Mouse (Mus musculus) thymus, adult 2 months (tissue): ENCODE results near the gene Gm10642.

ENCODE experiments used
- CTCF ChIP-seq: fragments of 200-500 bp; IDR thresholded peaks from 2 replicates; pipeline ENCODE4 v1.5.1; 2012; ENCODE audit warnings: mild to moderate bottlenecking, control low read depth, low read length, moderate library complexity, borderline replicate concordance; ENCODE audit not compliant: control insufficient read depth, poor library complexity, insufficient read depth; ENCODE audit errors: extremely low read depth
- POLR2A ChIP-seq: fragments of 200-500 bp; IDR thresholded peaks from 2 replicates; pipeline ENCODE4 v1.6.1; 2012; ENCODE audit warnings: mild to moderate bottlenecking, low read length, control low read depth, moderate library complexity; ENCODE audit not compliant: control insufficient read depth, poor library complexity, insufficient read depth; ENCODE audit errors: extremely low read depth

DNA sequence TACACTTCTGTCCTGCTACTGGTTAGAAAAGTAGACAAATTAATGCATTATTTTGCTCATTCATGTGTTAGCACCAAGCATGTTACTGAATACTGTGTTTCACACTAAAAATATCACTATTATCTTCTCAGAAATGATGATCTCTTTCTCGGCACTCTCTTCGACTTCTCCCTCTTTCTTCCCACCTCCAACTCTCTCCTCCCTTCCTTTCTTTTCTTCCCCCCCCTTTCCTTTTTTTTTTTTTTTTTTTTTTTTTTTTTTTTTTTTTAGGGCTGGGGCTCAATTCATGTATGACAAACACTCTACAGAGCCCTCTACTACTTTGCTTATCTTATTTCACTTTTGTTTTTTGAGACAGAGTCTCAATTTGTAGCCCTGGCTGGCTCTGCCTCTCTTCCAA is 2.2 kb downstream of the Gm10642 start:
- TF ChIP-seq CTCF (no peak), POLR2A (no peak)
